Mouse (Mus musculus) left cerebral cortex, adult 6 months (tissue): ENCODE data around the gene Mcur1. TPM values are rescaled to one million over a fixed set of nuclear protein-coding genes. Genes with fewer than 3 reads are reported as not detected.

ENCODE experiments used
- long read RNA-seq, 2 experiments: library from polyadenylated mRNA; unstranded; transcript quantifications; one replicate each; pipeline ENCODE4 v2.0.0; 2019 to 2020
- polyA plus RNA-seq: library from polyadenylated mRNA; unstranded; fragments of <200 nt; fragmentation: Nextera tagmentation; gene quantifications from 2 replicates; pipeline ENCODE4 v1.2.3, GENCODE M21; 2021

Mcur1 gene
- 5.9 and 14.8 TPM in 2 replicates for polyA plus RNA-seq
- long read RNA-seq, experiment 1, full-length matches to known transcripts = 104 of 115 reads
- long read RNA-seq, experiment 1, partial matches to known transcripts = 6 of 115 reads
- long read RNA-seq, experiment 1, other reads (novel, unspliced or antisense) = 5 of 115 reads
- long read RNA-seq, experiment 2, full-length matches to known transcripts = 10 of 19 reads
- long read RNA-seq, experiment 2, partial matches to known transcripts = 0 of 19 reads
- long read RNA-seq, experiment 2, other reads (novel, unspliced or antisense) = 9 of 19 reads

GRCm38 (mm10) chr13:43559711-43560457, at the start of gene Mcur1:
Gene Mcur1 (minus strand): TSS chr13:43560191.

Other genes starting within 250 kb of the Mcur1 start
- gene Sirt5, start 194.7 kb downstream of the Mcur1 start, polyA plus RNA-seq = 20.0 and 23.1 TPM in 2 replicates
- 205 and 226 TPM in 2 replicates for gene Nol7, start 161.8 kb downstream of the Mcur1 start, polyA plus RNA-seq
- 11.4 and 12.9 TPM in 2 replicates for gene Ranbp9, start 78.9 kb downstream of the Mcur1 start, polyA plus RNA-seq
- 7.1 and 8.0 TPM in 2 replicates for gene Rnf182, start 55.5 kb upstream of the Mcur1 start, polyA plus RNA-seq
- 20.6 and 20.8 TPM in 2 replicates for gene Cd83, start 224.6 kb upstream of the Mcur1 start, polyA plus RNA-seq